Mouse (Mus musculus) A20 (cell line): ENCODE measurements around the gene C2.
A peak's percentile ranks its signal among the peaks of the same experiment; 100 is the strongest.

Experiments
- DNase-seq: peaks from one replicate; pipeline ENCODE4 v3.0.0-alpha.2; 2011; ENCODE audit warnings: low read depth, low spot score

C2 gene

GRCm38 (mm10) chr17:34898160-34898586 lies at the start of gene C2, which contains the start of gene Ehmt2:
C2 (minus strand) TSS chr17:34898265.
Ehmt2 (plus strand) TSS chr17:34898469.
- peak; percentile 91 for DNase-seq

GRCm38 (mm10) chr17:34947606-34948005 lies 49.5 kb upstream of the C2 start:
- peak; percentile 47 for DNase-seq

- DNase-seq: no peak
Observed at GRCm38 (mm10) chr17:34946486-34947140, 48.5 kb upstream of the C2 start.

GRCm38 (mm10) chr17:34944362-34944761 lies 46.3 kb upstream of the C2 start:
- no peak for DNase-seq

GRCm38 (mm10) chr17:34943128-34943815 lies 45.2 kb upstream of the C2 start:
- no peak for DNase-seq

- DNase-seq: no peak
Observed at GRCm38 (mm10) chr17:34941344-34942041, 43.4 kb upstream of the C2 start.

GRCm38 (mm10) chr17:34937960-34938505 lies 40.0 kb upstream of the C2 start:
- DNase-seq: no peak

- no peak for DNase-seq
Observed at GRCm38 (mm10) chr17:34934830-34935229, 36.8 kb upstream of the C2 start.

GRCm38 (mm10) chr17:34934031-34934430 lies 36.0 kb upstream of the C2 start:
- no peak for DNase-seq

- DNase-seq: peak; percentile 57
Observed at GRCm38 (mm10) chr17:34932287-34932686, 34.2 kb upstream of the C2 start.

GRCm38 (mm10) chr17:34931735-34932098 lies 33.7 kb upstream of the C2 start:
- DNase-seq: peak; percentile 78

- DNase-seq: peak; percentile 99
Observed at GRCm38 (mm10) chr17:34931061-34931734, 33.1 kb upstream of the C2 start, which contains the start of gene Neu1. Neu1 (plus strand) TSS chr17:34931253.

- no peak for DNase-seq
Observed at GRCm38 (mm10) chr17:34928841-34929240, 30.8 kb upstream of the C2 start.

- no peak for DNase-seq
Observed at GRCm38 (mm10) chr17:34927306-34928019, 29.4 kb upstream of the C2 start.

- no peak for DNase-seq
Observed at GRCm38 (mm10) chr17:34924258-34924657, 26.2 kb upstream of the C2 start.

- peak; percentile 39 for DNase-seq
Observed at GRCm38 (mm10) chr17:34922939-34923338, 24.9 kb upstream of the C2 start.

- no peak for DNase-seq
Observed at GRCm38 (mm10) chr17:34917188-34917587, 19.1 kb upstream of the C2 start.

- DNase-seq: no peak
Observed at GRCm38 (mm10) chr17:34916316-34916715, 18.3 kb upstream of the C2 start.

- DNase-seq: peak; percentile 41
Observed at GRCm38 (mm10) chr17:34915410-34915831, 17.4 kb upstream of the C2 start.

GRCm38 (mm10) chr17:34913930-34914665 lies 16.0 kb upstream of the C2 start, which contains the start of gene Slc44a4:
Slc44a4 (plus strand) TSS chr17:34914466.
- DNase-seq: no peak
